Mouse (Mus musculus) brain, embryonic 14.5 days (tissue): ENCODE results near the gene Saal1.

ENCODE experiments used
- CTCF ChIP-seq: fragments of 200-500 bp; IDR thresholded peaks from 2 replicates; pipeline ENCODE4 v1.5.1; 2012; ENCODE audit warnings: inconsistent platforms, mild to moderate bottlenecking, moderate library complexity, borderline replicate concordance; ENCODE audit not compliant: insufficient read depth, insufficient read length; ENCODE audit errors: extremely low read depth
- POLR2A ChIP-seq: fragments of 200-500 bp; IDR thresholded peaks from 2 replicates; pipeline ENCODE4 v1.6.1; 2012; ENCODE audit warnings: mild to moderate bottlenecking, inconsistent platforms, borderline replicate concordance; ENCODE audit not compliant: poor library complexity, insufficient read depth, insufficient read length, severe bottlenecking; ENCODE audit errors: extremely low read depth

GRCm38 (mm10) chr7:46712250-46712649, 1.8 kb upstream of the Saal1 start:
- no peak for TF ChIP-seq POLR2A
- no peak for TF ChIP-seq CTCF
